Mouse (Mus musculus) megakaryocyte, embryonic 14.5 days (primary cell): Measurements from ENCODE around the gene Ttc17.

Source experiments
- FLI1 ChIP-seq: IDR thresholded peaks from 2 replicates; pipeline ENCODE4 v1.6.1; 2012; ENCODE audit warnings: low read length, inconsistent platforms, mixed read lengths
- GATA1 ChIP-seq: IDR thresholded peaks from 3 replicates; pipeline ENCODE4 v1.6.1; 2012; ENCODE audit warnings: mixed read lengths, low read length, inconsistent platforms, borderline replicate concordance

DNA sequence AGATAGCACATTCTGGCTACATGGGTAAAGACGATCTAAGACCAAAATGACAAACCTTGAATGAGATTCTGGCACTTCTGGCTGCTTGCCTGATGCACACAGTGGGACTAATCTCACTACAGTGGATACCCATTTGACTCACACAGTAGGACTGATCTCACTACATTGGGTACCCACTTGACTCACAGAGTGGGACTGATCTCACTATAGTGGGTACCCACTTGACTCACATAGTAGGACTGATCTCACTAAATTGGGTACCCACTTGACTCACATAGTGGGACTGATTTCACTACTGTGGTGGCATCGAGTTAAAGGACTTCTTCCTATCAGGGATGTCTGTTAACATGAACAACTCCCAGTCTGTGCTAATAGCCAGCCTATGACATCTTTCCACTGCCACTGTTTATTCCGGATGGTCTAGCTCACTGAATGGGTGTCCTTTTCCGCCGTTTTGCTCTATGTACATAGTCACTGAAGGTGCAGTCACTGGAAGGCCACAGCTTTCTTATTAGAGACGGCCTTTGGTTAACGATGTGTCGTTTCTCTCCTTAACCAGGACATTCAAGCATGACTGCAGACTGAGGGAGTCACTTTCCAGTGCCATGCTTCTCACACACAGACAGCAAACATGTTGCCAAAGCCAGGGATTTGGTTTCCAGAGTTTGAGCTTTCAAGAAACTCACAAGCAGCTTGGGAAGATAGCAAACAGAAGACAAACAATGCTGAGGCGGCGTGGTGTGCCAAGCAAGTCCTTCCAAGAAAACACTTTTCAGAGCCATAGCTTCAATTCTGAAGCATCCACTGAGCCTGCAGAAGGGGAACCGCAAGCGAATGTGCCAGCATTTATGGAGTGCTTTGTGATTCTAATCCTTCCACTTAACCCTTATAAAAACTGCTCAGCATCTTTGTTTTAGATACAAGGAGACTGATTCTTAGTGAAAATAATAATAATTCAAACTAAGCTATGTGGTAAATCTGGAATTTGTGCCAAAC, 62.9 kb downstream of the Ttc17 start:
- TF ChIP-seq GATA1 (no peak), FLI1 (no peak)
